Mouse (Mus musculus) MEL (cell line): ENCODE measurements around the gene Fer1l5. TPM values are rescaled to one million over a fixed set of nuclear protein-coding genes. Genes with fewer than 3 reads are reported as not detected.

Experiments
- DNase-seq: peaks from one replicate; pipeline ENCODE4 v3.0.0; 2011; ENCODE audit warnings: low read depth, low spot score
- H3K27ac ChIP-seq: 2 replicates; pipeline ENCODE4 v1.5.1; 2012; ENCODE audit warnings: low read depth, mild to moderate bottlenecking, control low read depth, low read length, moderate library complexity; ENCODE audit not compliant: control insufficient read depth
- H3K27me3 ChIP-seq, 2 experiments: fragments of 150-350 bp in 1 of 2; sonication (generic) in 1 of 2; 2 replicates each; pipeline ENCODE4 v1.6.1; 2012; ENCODE audit warnings: low read length in 2 of 2, mild to moderate bottlenecking in 2 of 2, improper control_type of control experiment in 1 of 2, moderate library complexity in 1 of 2; ENCODE audit not compliant: insufficient read depth in 2 of 2, control insufficient read depth in 1 of 2
- H3K36me3 ChIP-seq, 2 experiments: 2 replicates each; pipeline ENCODE4 v1.6.1; 2012 to 2014; ENCODE audit warnings: low read length in 2 of 2, improper control_type of control experiment in 1 of 2, inconsistent platforms in 1 of 2, mild to moderate bottlenecking in 1 of 2; ENCODE audit not compliant: insufficient read depth in 2 of 2, control insufficient read depth in 1 of 2
- H3K4me1 ChIP-seq, 2 experiments: fragments of 150-350 bp in 1 of 2; sonication (generic) in 1 of 2; 2 replicates each; pipeline ENCODE4 v1.6.1; 2012; ENCODE audit warnings: low read length in 2 of 2, improper control_type of control experiment in 1 of 2, mild to moderate bottlenecking in 1 of 2; ENCODE audit not compliant: insufficient read depth in 2 of 2, control insufficient read depth in 1 of 2
- H3K4me3 ChIP-seq, 2 experiments: fragments of 150-350 bp in 1 of 2; sonication (generic) in 1 of 2; 2 replicates each; pipeline ENCODE4 v1.5.1; 2012; ENCODE audit warnings: low read depth in 2 of 2, low read length in 2 of 2, mild to moderate bottlenecking in 2 of 2, moderate library complexity in 2 of 2, control low read depth in 1 of 2, improper control_type of control experiment in 1 of 2; ENCODE audit not compliant: control insufficient read depth in 1 of 2, insufficient read depth in 1 of 2
- H3K79me2 ChIP-seq: 2 replicates; pipeline ENCODE4 v1.6.1; 2012; ENCODE audit warnings: mild to moderate bottlenecking, low read length, moderate library complexity; ENCODE audit not compliant: control insufficient read depth, poor library complexity, insufficient read depth
- H3K9ac ChIP-seq: 2 replicates; pipeline ENCODE4 v1.6.1; 2012; ENCODE audit warnings: low read depth, mild to moderate bottlenecking, control low read depth, low read length, moderate library complexity; ENCODE audit not compliant: control insufficient read depth, poor library complexity, severe bottlenecking
- H3K9me3 ChIP-seq: fragments of 150-350 bp; sonication (generic); replicated peaks from 2 replicates; pipeline ENCODE4 v1.6.1; 2012; ENCODE audit warnings: mild to moderate bottlenecking, low read length, improper control_type of control experiment, moderate library complexity; ENCODE audit not compliant: insufficient read depth
- CHD2 ChIP-seq: IDR thresholded peaks from 2 replicates; pipeline ENCODE4 v1.6.1; 2011; ENCODE audit warnings: low read length, improper control_type of control experiment
- E2F4 ChIP-seq: IDR thresholded peaks from 2 replicates; pipeline ENCODE4 v1.6.1; 2011; ENCODE audit warnings: low read depth, low read length, improper control_type of control experiment, borderline replicate concordance
- EP300 ChIP-seq, 2 experiments: IDR thresholded peaks; 2 replicates each; pipeline ENCODE4 v1.6.1; 2011; ENCODE audit warnings: improper control_type of control experiment in 2 of 2, low read length in 2 of 2, low read depth in 1 of 2, mild to moderate bottlenecking in 1 of 2
- ETS1 ChIP-seq: IDR thresholded peaks from 2 replicates; pipeline ENCODE4 v1.6.1; 2012; ENCODE audit warnings: low read depth, mild to moderate bottlenecking, inconsistent platforms, low read length, improper control_type of control experiment, moderate library complexity
- GATA1 ChIP-seq: IDR thresholded peaks from 2 replicates; pipeline ENCODE4 v1.6.1; 2011; ENCODE audit warnings: low read depth, low read length, improper control_type of control experiment
- HCFC1 ChIP-seq: IDR thresholded peaks from 2 replicates; pipeline ENCODE4 v1.6.1; 2012; ENCODE audit warnings: low read depth, mild to moderate bottlenecking, inconsistent platforms, low read length, improper control_type of control experiment, moderate library complexity
- MAFK ChIP-seq: IDR thresholded peaks from 2 replicates; pipeline ENCODE4 v1.6.1; 2011; ENCODE audit warnings: low read depth, mild to moderate bottlenecking, low read length, improper control_type of control experiment, borderline replicate concordance
- MAX ChIP-seq: IDR thresholded peaks from 2 replicates; pipeline ENCODE4 v1.6.1; 2011; ENCODE audit warnings: low read length, improper control_type of control experiment
- MYB ChIP-seq: IDR thresholded peaks from 2 replicates; pipeline ENCODE4 v1.6.1; 2011; ENCODE audit warnings: mild to moderate bottlenecking, low read depth, low read length, improper control_type of control experiment
- MYC ChIP-seq: IDR thresholded peaks from 2 replicates; pipeline ENCODE4 v1.6.1; 2011; ENCODE audit warnings: low read depth, mild to moderate bottlenecking, low read length, improper control_type of control experiment, moderate library complexity
- POLR2A ChIP-seq, 2 experiments: IDR thresholded peaks; 2 replicates each; pipeline ENCODE4 v1.6.1; 2011 to 2012; ENCODE audit warnings: low read length in 2 of 2, mild to moderate bottlenecking in 2 of 2, control low read depth in 1 of 2, improper control_type of control experiment in 1 of 2, low read depth in 1 of 2, moderate library complexity in 1 of 2; ENCODE audit not compliant: control insufficient read depth in 1 of 2, insufficient read depth in 1 of 2, poor library complexity in 1 of 2
- RCOR1 ChIP-seq: IDR thresholded peaks from 2 replicates; pipeline ENCODE4 v1.6.1; 2012; ENCODE audit warnings: low read depth, mild to moderate bottlenecking, inconsistent platforms, low read length, improper control_type of control experiment
- SMC3 ChIP-seq: IDR thresholded peaks from 2 replicates; pipeline ENCODE4 v1.6.1; 2011; ENCODE audit warnings: low read depth, low read length, improper control_type of control experiment
- USF1 ChIP-seq: IDR thresholded peaks from 2 replicates; pipeline ENCODE4 v1.6.1; 2014; ENCODE audit warnings: low read depth, mild to moderate bottlenecking, inconsistent platforms, low read length, improper control_type of control experiment, moderate library complexity
- USF2 ChIP-seq, 2 experiments: IDR thresholded peaks; 2 replicates each; pipeline ENCODE4 v1.6.1; 2011 to 2012; ENCODE audit warnings: improper control_type of control experiment in 2 of 2, low read length in 2 of 2, borderline replicate concordance in 1 of 2, inconsistent platforms in 1 of 2, low read depth in 1 of 2, mild to moderate bottlenecking in 1 of 2; ENCODE audit not compliant: insufficient read depth in 1 of 2
- ZC3H11A ChIP-seq: IDR thresholded peaks from 2 replicates; pipeline ENCODE4 v1.6.1; 2012; ENCODE audit warnings: low read depth, mild to moderate bottlenecking, inconsistent platforms, low read length, improper control_type of control experiment
- ZMIZ1 ChIP-seq: IDR thresholded peaks from 2 replicates; pipeline ENCODE4 v1.6.1; 2012; ENCODE audit warnings: low read depth, mild to moderate bottlenecking, inconsistent platforms, low read length, improper control_type of control experiment, moderate library complexity
- polyA plus RNA-seq, 2 experiments: library from polyadenylated mRNA; stranded (reverse) in 1 of 2; unstranded in 1 of 2; fragments of >175 nt in 1 of 2; fragments of >200 nt in 1 of 2; gene quantifications; 2 replicates each; pipeline versions ENCODE4 v1.2.1 to v1.2.4; 2012; ENCODE audit warnings: low replicate concordance in 2 of 2, low read depth in 1 of 2; ENCODE audit not compliant: insufficient read length in 2 of 2, insufficient read depth in 1 of 2, missing spikeins in 1 of 2
- total RNA-seq: library from RNA; depleted of rRNA; stranded (reverse); fragments of 300-350 nt; gene quantifications from 2 replicates; pipeline ENCODE4 v1.2.3, GENCODE M21; 2012

The Fer1l5 gene
- total and polyA plus RNA-seq, 3 experiments, result 2.3 TPM; not detected in 2

DNA sequence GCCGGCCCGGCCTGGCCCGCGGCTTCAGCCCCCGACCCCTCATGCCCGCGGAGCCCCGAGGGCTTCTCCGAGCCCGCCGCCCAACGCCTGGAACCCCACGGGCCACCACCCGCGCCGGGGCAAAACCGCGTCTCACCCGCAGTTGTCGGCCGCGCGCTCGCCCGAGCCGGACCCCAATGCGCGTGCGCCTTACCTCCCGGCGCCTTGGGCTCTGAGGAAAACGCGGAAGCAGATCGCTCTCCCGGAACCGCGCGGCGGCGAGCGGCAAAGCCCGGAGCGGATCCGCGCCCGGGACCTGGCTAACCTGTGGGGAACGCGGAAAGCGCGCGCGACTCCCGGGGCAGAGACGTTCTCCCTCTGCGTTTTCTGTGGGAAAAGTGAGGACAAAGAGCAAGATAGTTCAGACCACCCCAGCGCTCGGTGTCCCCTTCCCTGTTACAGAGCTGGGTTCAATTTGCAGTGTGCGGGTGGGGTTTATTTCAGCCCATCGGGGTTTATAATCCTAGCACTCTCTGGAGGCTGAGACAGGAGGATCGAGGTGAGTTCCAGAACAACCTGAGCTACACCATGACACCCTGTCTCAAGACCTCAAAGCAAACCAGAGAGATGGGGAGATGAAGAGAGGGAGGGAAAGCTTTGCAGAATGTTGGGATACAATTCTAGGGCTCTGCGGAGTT lies 3.0 kb upstream of the Fer1l5 start, which contains the start of gene Kansl3 (continued):
- no peak for TF ChIP-seq USF2 (IDR thresholded peaks at IDR 0.05; ENCODE audit: borderline replicate concordance in 1 of 2, insufficient read depth in 1 of 2, low read depth in 1 of 2, low read length in 2 of 2)
- TF ChIP-seq SMC3, result no peak
- TF ChIP-seq GATA1, result no peak
- peak; percentile 49; the same call in 1 of the 2 replicates for TF ChIP-seq MAX
- peak; percentile 60; the same call in 1 of the 2 replicates for TF ChIP-seq ZMIZ1

DNA sequence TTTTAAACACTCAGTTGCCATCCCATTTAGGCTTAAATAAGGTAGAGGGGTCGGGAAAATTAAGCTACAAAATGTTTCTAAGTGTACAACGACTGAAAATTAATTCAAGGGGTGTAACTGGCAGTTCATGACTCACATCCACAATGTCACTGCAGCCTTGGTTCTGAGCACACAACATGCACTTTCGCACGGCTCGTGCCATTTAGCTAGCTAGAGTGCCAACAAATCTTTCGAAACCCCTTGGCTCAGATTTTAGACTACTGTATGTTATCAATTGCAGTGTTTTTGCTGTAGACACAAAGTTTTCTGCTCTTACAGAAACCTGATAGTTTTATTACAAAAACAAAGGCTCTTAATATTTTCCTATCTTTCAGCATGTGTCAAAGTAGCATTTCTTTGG lies 1.2 kb upstream of the Fer1l5 start:
- H3K36me3 ChIP-seq, result peaks cover 12 to 20% of the 10 kb centered on the region in 2 experiments; a peak in 3 of 4 replicates
- H3K9ac ChIP-seq, result no peak overlapping the region
- no peak for TF ChIP-seq MYB
- no peak for TF ChIP-seq E2F4
- no peak for TF ChIP-seq MYC
- TF ChIP-seq HCFC1, result no peak
- TF ChIP-seq ZC3H11A, result no peak
- no peak for TF ChIP-seq MAFK
- no peak for TF ChIP-seq CHD2
- DNase-seq, result no peak
- peaks cover 26% of the 10 kb centered on the region for H3K79me2 ChIP-seq
- H3K27ac ChIP-seq, result no peak overlapping the region
- H3K4me3 ChIP-seq, result no peak overlapping the region
- no peaks in the 10 kb centered on the region for H3K27me3 ChIP-seq
- peaks cover 2 to 19% of the 10 kb centered on the region in 2 experiments; a peak in 2 of 4 replicates for H3K4me1 ChIP-seq
- no peaks in the 10 kb centered on the region for H3K9me3 ChIP-seq

DNA sequence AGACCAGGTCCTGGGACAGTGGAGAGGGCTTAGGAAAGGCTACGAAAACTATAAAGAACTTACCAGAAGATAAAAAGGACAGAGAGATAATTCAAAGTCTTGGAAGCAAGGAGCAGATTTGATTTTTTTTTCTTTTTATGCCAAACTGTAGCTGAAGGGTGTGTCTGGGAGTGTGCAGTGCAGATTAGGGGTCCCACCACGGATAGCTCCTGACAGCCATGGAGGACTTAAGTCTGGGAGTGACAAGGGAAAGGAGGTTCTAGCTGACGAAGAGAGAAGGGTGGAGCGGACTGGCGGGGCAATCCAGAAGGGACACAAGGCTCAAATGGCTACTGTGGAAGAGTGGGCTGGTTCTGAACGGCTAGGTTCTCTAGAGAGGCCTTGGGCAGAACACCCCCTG lies 6.8 kb downstream of the Fer1l5 start:
- Histone ChIP-seq H3K79me2 (no peaks in the 10 kb centered on the region), H3K4me3 (no peak overlapping the region), H3K9ac (no peak overlapping the region), H3K36me3 (0 out of 4 replicates have a peak, but pooled peaks cover 0 to 2% of the 10 kb centered on the region in 2 experiments), H3K27me3 (no peaks in the 10 kb centered on the region; a peak in 1 of 4 replicates), H3K4me1 (peaks cover 0 to 10% of the 10 kb centered on the region in 2 experiments; a peak in 1 of 4 replicates), H3K27ac (no peak overlapping the region), H3K9me3 (no peaks in the 10 kb centered on the region)
- peak; percentile 41 for DNase-seq
- TF ChIP-seq EP300 (IDR thresholded peaks at IDR 0.05; ENCODE audit: low read depth in 1 of 2, low read length in 2 of 2), result peak; percentile 11 to 38; a peak in 1 of 4 replicates
- no peak for TF ChIP-seq USF1
- 0 out of 2 replicates have a peak, but pooled peaks have one; percentile 24 for TF ChIP-seq RCOR1
- TF ChIP-seq ETS1, result no peak
- no peak for TF ChIP-seq POLR2A (IDR thresholded peaks at IDR 0.05; ENCODE audit: control insufficient read depth in 1 of 2, insufficient read depth in 1 of 2, low read depth in 1 of 2, low read length in 2 of 2, poor library complexity in 1 of 2)
